Mouse (Mus musculus): ENCODE measurements around the gene Gtf2a1l. TPM values are rescaled to one million over a fixed set of nuclear protein-coding genes. Genes with fewer than 3 reads are reported as not detected.
A peak's percentile ranks its signal among the peaks of the same experiment; 100 is the strongest.

Gtf2a1l gene
- polyA plus RNA-seq, 1 experiment from 2014 or later, result 0.91 TPM

DNA sequence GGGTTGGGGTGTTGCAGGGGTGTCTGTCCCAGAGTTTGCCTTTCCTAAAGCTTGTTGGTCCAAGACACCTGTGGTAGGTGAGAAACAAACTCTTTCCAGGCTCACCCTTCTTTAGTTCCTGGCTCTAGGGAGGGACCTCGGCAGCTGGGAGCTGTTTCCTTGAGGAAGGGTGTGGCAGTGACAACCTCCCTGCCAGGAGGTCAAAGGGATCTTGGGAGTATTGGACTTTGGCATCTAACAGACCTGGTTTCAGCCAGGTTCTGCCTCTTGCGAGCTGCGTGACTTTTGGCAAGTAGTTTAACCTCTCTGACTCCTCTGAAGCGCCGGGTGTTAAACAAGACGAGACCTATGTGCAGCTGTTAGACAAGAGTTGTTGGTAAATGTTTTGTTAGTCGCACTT lies 41.3 kb upstream of the Gtf2a1l start:
- WGBS, result 46% methylated on average over 7 of the region's 7 CpGs
- H3K27me3 ChIP-seq (ENCODE audit: control insufficient read depth, insufficient read depth, low read length), result no peaks in the 10 kb centered on the region
- 0 out of 2 replicates have a peak, but pooled peaks have one; percentile 5 for ATAC-seq (ENCODE audit: insufficient number of reproducible peaks, insufficient read depth, low FRiP score, low read depth)
- H3K4me2 ChIP-seq (replicated peaks; ENCODE audit: low read depth, low read length), result peak overlapping the region; percentile 20
- no peak overlapping the region for H3K9ac ChIP-seq (replicated peaks; ENCODE audit: low read depth, low read length)
- H3K4me3 ChIP-seq (ENCODE audit: low read depth, low read length), result no peak overlapping the region
- peak overlapping the region; percentile 80; the same call in 1 of the 2 replicates for H3K27ac ChIP-seq (ENCODE audit: low read length)
- H3K9me3 ChIP-seq (ENCODE audit: control insufficient read depth, low read depth, low read length), result no peaks in the 10 kb centered on the region
- no peaks in the 10 kb centered on the region; the same call in 1 of the 2 replicates for H3K36me3 ChIP-seq (ENCODE audit: control insufficient read depth, insufficient read depth, low read length)
- H3K4me1 ChIP-seq (ENCODE audit: control insufficient read depth, insufficient read depth, low read length), result peaks cover 44% of the 10 kb centered on the region

DNA sequence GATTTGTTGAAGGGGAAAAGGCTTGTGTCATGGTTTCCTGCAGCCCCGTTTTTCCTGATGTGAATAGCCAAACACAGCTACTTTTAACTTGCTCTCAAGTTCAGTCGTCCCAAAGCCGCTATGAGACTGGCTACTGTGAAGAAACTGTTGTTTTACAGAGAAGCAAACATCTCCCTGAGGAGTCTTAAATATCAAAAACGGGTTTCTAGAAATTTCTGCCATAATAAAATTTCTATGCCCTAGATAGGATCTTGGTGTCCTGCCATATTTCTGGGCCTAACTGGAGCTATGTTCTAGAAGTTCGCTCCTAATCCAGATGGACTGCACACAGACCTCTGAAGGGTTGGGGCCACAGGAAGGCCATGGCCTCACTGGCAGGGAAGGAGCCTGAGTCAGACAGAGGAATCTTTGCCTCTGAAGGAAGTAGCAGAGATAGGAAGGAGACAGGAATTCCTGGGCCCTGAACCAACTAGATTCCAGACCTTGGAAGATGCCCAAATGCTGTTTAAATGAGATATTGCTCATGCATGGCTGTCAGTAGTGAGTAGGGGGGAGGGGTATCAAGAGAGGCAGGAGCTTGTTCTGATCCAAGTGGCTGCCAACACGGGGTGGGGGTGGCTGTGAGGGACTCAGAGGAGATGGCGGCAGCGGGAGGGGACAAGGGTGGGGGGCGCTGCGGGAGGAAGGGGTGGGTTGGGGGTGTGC lies 39.6 kb upstream of the Gtf2a1l start:
- ATAC-seq (ENCODE audit: insufficient number of reproducible peaks, insufficient read depth, low FRiP score, low read depth), result peak; percentile 20; the same call in 1 of the 2 replicates
- Histone ChIP-seq H3K9ac (replicated peaks; ENCODE audit: low read depth, low read length) (no peak overlapping the region), H3K4me1 (ENCODE audit: control insufficient read depth, insufficient read depth, low read length) (peaks cover 44% of the 10 kb centered on the region), H3K4me3 (ENCODE audit: low read depth, low read length) (no peak overlapping the region), H3K27ac (ENCODE audit: low read length) (peak overlapping the region; percentile 94), H3K9me3 (ENCODE audit: control insufficient read depth, low read depth, low read length) (no peaks in the 10 kb centered on the region), H3K4me2 (replicated peaks; ENCODE audit: low read depth, low read length) (0 out of 2 replicates have a peak overlapping the region, but pooled peaks have one; percentile 21), H3K36me3 (ENCODE audit: control insufficient read depth, insufficient read depth, low read length) (no peaks in the 10 kb centered on the region), H3K27me3 (ENCODE audit: control insufficient read depth, insufficient read depth, low read length) (no peaks in the 10 kb centered on the region)
- whole genome bisulfite sequencing, result 26% methylated on average over 10 of the region's 10 CpGs

DNA sequence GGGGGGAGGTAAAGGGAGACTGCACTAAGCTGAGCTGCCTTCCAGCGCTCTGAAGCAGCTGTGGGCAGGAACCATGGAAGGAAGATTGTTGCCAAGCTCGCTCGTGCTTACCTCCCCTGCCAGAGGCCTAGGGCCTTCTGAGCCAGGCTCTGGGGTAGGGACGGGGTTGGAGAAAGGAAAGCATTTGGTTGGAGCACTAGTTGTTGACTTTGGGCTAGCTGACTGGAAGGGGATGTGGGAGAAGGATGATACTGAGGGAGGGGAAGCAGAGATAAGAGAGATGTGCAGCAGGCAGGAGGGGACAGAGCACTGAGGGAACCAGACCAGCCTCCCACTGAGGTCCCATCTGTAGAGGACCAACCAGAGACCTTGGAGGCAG lies 39.1 kb upstream of the Gtf2a1l start:
- Histone ChIP-seq H3K4me2 (replicated peaks; ENCODE audit: low read depth, low read length) (peak overlapping the region; percentile 21; the same call in 1 of the 2 replicates), H3K27ac (ENCODE audit: low read length) (peak overlapping the region; percentile 94), H3K9me3 (ENCODE audit: control insufficient read depth, low read depth, low read length) (no peaks in the 10 kb centered on the region), H3K4me1 (ENCODE audit: control insufficient read depth, insufficient read depth, low read length) (peaks cover 44% of the 10 kb centered on the region), H3K4me3 (ENCODE audit: low read depth, low read length) (no peak overlapping the region), H3K9ac (replicated peaks; ENCODE audit: low read depth, low read length) (no peak overlapping the region), H3K27me3 (ENCODE audit: control insufficient read depth, insufficient read depth, low read length) (no peaks in the 10 kb centered on the region), H3K36me3 (ENCODE audit: control insufficient read depth, insufficient read depth, low read length) (no peaks in the 10 kb centered on the region)
- peak; percentile 66 for ATAC-seq (ENCODE audit: insufficient number of reproducible peaks, insufficient read depth, low FRiP score, low read depth)
- WGBS, result 15% methylated on average over 4 of the region's 4 CpGs

DNA sequence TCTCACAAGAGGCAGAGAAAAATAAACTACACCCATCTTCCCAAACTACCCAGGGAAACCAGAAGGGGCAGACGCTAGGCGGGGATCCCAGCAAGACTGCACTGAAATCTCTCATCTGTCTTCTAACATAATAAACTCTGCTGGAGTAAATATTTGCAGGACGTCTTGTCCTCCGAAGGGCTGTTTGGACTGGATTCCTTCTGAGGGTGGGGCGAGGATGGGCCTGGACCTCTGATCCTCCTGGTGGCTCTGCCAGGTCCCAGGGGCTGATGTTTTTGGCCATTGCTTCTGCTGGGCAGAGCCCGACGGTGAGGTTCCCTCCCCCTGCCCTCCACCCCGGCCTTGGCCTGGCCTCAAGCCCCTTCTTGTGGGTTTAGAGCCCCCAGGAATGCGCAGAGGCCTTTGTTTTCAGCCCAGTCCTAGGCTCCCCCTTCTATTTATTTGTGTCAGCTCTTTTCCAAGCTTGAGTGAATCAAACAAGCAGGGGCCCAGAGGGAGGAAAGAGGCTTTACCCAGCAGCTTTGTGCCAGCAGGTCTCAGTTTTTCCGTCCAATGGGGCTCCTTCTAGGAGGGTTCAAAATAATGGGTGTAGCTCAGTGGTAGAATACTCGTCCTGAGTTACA lies 38.4 kb upstream of the Gtf2a1l start:
- H3K9me3 ChIP-seq (ENCODE audit: control insufficient read depth, low read depth, low read length), result no peaks in the 10 kb centered on the region
- H3K27ac ChIP-seq (ENCODE audit: low read length), result peak overlapping the region; percentile 94
- H3K4me3 ChIP-seq (ENCODE audit: low read depth, low read length), result no peak overlapping the region
- no peaks in the 10 kb centered on the region for H3K36me3 ChIP-seq (ENCODE audit: control insufficient read depth, insufficient read depth, low read length)
- H3K4me1 ChIP-seq (ENCODE audit: control insufficient read depth, insufficient read depth, low read length), result peaks cover 44% of the 10 kb centered on the region
- ATAC-seq (ENCODE audit: insufficient number of reproducible peaks, insufficient read depth, low FRiP score, low read depth), result peak; percentile 29; the same call in 1 of the 2 replicates
- WGBS, result 14% methylated on average over 11 of the region's 11 CpGs
- peak overlapping the region; percentile 24; the same call in 1 of the 2 replicates for H3K4me2 ChIP-seq (replicated peaks; ENCODE audit: low read depth, low read length)
- no peaks in the 10 kb centered on the region for H3K27me3 ChIP-seq (ENCODE audit: control insufficient read depth, insufficient read depth, low read length)
- H3K9ac ChIP-seq (replicated peaks; ENCODE audit: low read depth, low read length), result no peak overlapping the region; the same call in 1 of the 2 replicates

DNA sequence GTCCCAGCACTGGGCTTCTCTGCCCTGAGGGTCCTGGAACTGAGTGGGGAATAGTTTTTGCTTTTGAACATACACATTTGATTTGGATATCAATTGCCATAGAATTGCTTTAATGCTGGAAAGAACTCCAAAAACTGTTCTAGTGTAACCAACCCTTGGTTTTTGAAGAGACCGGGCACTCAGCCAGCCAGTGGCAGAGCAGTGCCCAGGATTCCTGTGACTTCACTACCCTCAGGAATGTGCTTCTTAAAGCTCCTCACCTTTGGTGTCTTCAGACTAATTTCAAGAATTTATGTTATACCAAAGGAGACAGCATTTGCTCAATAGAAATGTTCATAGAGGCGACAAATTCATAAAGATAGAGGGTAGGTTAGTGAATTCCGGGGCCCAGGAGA lies 37.9 kb upstream of the Gtf2a1l start:
- Histone ChIP-seq H3K27ac (ENCODE audit: low read length) (peak overlapping the region; percentile 94), H3K4me1 (ENCODE audit: control insufficient read depth, insufficient read depth, low read length) (peaks cover 43% of the 10 kb centered on the region), H3K36me3 (ENCODE audit: control insufficient read depth, insufficient read depth, low read length) (0 out of 2 replicates have a peak, but pooled peaks cover under 1% of the 10 kb centered on the region), H3K4me2 (replicated peaks; ENCODE audit: low read depth, low read length) (0 out of 2 replicates have a peak overlapping the region, but pooled peaks have one; percentile 24), H3K9me3 (ENCODE audit: control insufficient read depth, low read depth, low read length) (no peaks in the 10 kb centered on the region), H3K27me3 (ENCODE audit: control insufficient read depth, insufficient read depth, low read length) (no peaks in the 10 kb centered on the region), H3K4me3 (ENCODE audit: low read depth, low read length) (no peak overlapping the region), H3K9ac (replicated peaks; ENCODE audit: low read depth, low read length) (no peak overlapping the region; the same call in 1 of the 2 replicates)
- no peak for ATAC-seq (ENCODE audit: insufficient number of reproducible peaks, insufficient read depth, low FRiP score, low read depth)
- 68% methylated on average over 3 of the region's 3 CpGs for WGBS

DNA sequence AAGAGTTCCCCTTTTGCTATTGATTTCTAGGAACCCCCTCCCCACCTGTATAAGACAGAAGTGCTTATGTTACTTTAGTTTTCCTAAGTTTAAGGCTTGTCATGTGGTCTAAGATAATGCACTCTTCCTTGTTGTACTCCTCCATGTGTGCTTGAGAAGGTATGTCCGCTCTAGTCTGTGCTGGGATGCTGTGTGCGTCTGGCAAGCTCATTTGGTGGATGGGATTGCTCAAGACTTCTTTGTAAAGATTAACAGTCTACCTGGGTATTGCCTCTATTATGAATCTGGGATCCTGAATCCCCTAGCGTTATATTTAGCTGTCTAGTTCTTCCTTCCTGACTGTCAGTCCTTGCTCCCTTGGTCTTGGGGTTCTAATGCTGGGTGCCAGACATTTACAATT lies 35.8 kb upstream of the Gtf2a1l start:
- no peak for ATAC-seq (ENCODE audit: insufficient number of reproducible peaks, insufficient read depth, low FRiP score, low read depth)
- 87% methylated on average over 3 of the region's 3 CpGs for WGBS
- Histone ChIP-seq H3K4me1 (ENCODE audit: control insufficient read depth, insufficient read depth, low read length) (peaks cover 23% of the 10 kb centered on the region), H3K4me3 (ENCODE audit: low read depth, low read length) (no peak overlapping the region), H3K9me3 (ENCODE audit: control insufficient read depth, low read depth, low read length) (no peaks in the 10 kb centered on the region), H3K27ac (ENCODE audit: low read length) (no peak overlapping the region), H3K9ac (replicated peaks; ENCODE audit: low read depth, low read length) (no peak overlapping the region), H3K4me2 (replicated peaks; ENCODE audit: low read depth, low read length) (no peak overlapping the region), H3K36me3 (ENCODE audit: control insufficient read depth, insufficient read depth, low read length) (0 out of 2 replicates have a peak, but pooled peaks cover 3% of the 10 kb centered on the region), H3K27me3 (ENCODE audit: control insufficient read depth, insufficient read depth, low read length) (no peaks in the 10 kb centered on the region)

DNA sequence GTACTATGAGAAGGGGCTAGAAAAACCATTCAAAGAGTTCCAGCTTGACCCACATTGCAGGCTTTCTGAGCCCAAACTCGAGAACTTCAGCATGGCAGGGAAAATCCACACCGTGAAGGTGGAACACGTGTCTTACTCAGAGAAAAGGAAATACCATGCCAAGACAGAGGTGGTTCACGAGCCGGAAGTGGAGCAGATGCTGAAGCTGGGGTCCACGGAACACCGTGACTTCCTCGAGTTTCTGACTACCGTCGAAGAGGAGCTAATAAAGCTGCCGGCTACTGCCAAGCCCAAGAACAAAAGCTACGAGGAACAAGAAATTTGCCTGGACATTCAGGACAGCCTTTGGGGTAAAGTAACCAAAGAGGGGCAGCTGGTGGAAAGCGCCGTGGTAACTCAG lies 32.4 kb upstream of the Gtf2a1l start:
- Histone ChIP-seq H3K36me3 (ENCODE audit: control insufficient read depth, insufficient read depth, low read length) (0 out of 2 replicates have a peak, but pooled peaks cover 3% of the 10 kb centered on the region), H3K9me3 (ENCODE audit: control insufficient read depth, low read depth, low read length) (no peaks in the 10 kb centered on the region), H3K4me2 (replicated peaks; ENCODE audit: low read depth, low read length) (no peak overlapping the region), H3K9ac (replicated peaks; ENCODE audit: low read depth, low read length) (no peak overlapping the region), H3K4me1 (ENCODE audit: control insufficient read depth, insufficient read depth, low read length) (no peaks in the 10 kb centered on the region), H3K4me3 (ENCODE audit: low read depth, low read length) (no peak overlapping the region), H3K27ac (ENCODE audit: low read length) (no peak overlapping the region), H3K27me3 (ENCODE audit: control insufficient read depth, insufficient read depth, low read length) (no peaks in the 10 kb centered on the region)
- ATAC-seq (ENCODE audit: insufficient number of reproducible peaks, insufficient read depth, low FRiP score, low read depth), result no peak
- 84% methylated on average over 14 of the region's 14 CpGs for WGBS

DNA sequence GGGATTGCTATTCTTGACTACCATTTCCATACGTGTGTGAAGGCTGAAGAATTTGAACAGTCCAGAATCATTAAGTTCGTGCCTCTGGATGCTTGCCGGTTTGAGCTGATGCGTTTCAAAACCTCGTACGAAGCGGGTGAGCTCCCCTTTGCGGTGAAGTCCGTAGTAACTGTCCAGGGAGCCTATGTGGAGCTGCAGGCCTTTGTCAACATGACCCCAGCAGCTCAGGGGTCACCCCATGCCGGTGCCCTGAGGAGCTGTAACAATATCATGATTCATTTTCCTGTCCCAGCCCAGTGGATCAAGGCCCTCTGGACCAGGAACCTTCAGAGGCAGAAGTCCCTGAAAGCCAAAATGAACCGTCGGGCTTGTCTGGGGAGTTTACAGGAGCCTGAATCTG lies 31.9 kb upstream of the Gtf2a1l start:
- no peak for ATAC-seq (ENCODE audit: insufficient number of reproducible peaks, insufficient read depth, low FRiP score, low read depth)
- no peaks in the 10 kb centered on the region for H3K4me1 ChIP-seq (ENCODE audit: control insufficient read depth, insufficient read depth, low read length)
- peaks cover 3% of the 10 kb centered on the region; the same call in 1 of the 2 replicates for H3K36me3 ChIP-seq (ENCODE audit: control insufficient read depth, insufficient read depth, low read length)
- H3K4me2 ChIP-seq (replicated peaks; ENCODE audit: low read depth, low read length), result no peak overlapping the region
- H3K27me3 ChIP-seq (ENCODE audit: control insufficient read depth, insufficient read depth, low read length), result no peaks in the 10 kb centered on the region
- H3K9ac ChIP-seq (replicated peaks; ENCODE audit: low read depth, low read length), result no peak overlapping the region
- H3K9me3 ChIP-seq (ENCODE audit: control insufficient read depth, low read depth, low read length), result no peaks in the 10 kb centered on the region
- H3K27ac ChIP-seq (ENCODE audit: low read length), result no peak overlapping the region
- H3K4me3 ChIP-seq (ENCODE audit: low read depth, low read length), result no peak overlapping the region
- 42% methylated on average over 12 of the region's 12 CpGs for WGBS
